ENCODE assay signal across 17 mouse cellular contexts in genomic region chr8:83982449-83982848, GRCm38 (mm10).
"Had no signal": no experiment of that assay in that cellular context is flagged by ENCODE, and none has a peak within 500 bp of the region (broad histone marks: within the 10 kb centered on the region; RNA-seq: fewer than 3 reads in every experiment).

No protein-coding gene starts in this region.

- H3K4me2 ChIP-seq: midbrain, embryonic 12.5 days; neural tube, embryonic 13.5 days had no signal

- H3K27me3 ChIP-seq: megakaryocyte, embryonic 14.5 days; midbrain, embryonic 12.5 days; neural tube, embryonic 13.5 days had no signal

- H3K9ac ChIP-seq: midbrain, embryonic 12.5 days; neural tube, embryonic 13.5 days had no signal

- H3K4me3 ChIP-seq: layer of hippocampus, adult 2 months; megakaryocyte, embryonic 14.5 days; midbrain, embryonic 12.5 days; neural tube, embryonic 13.5 days had no signal

- ATAC-seq: lung, postnatal 0 days; midbrain, embryonic 16.5 days had no signal

- DNase-seq: kidney, adult 18-20 months; kidney, postnatal 10 days; kidney, postnatal 4 days; left cerebral cortex, postnatal 4 days; lung, adult 2 months; lung, postnatal 36 days; retina, postnatal 1 day; right cerebral cortex, postnatal 4 days; spleen, adult 18-20 months; thymus, adult 2 months; thymus, postnatal 25 days had no signal

- H3K27ac ChIP-seq: layer of hippocampus, adult 2 months; midbrain, embryonic 12.5 days; neural tube, embryonic 13.5 days had no signal

- H3K9me3 ChIP-seq: megakaryocyte, embryonic 14.5 days; midbrain, embryonic 12.5 days; neural tube, embryonic 13.5 days had no signal
